Mouse (Mus musculus) liver, adult 2 months (tissue): Measurements from ENCODE around the gene 4933407L21Rik.

ENCODE experiments used
- CTCF ChIP-seq: fragments of 200-500 bp; IDR thresholded peaks from 2 replicates; pipeline ENCODE4 v1.5.1; 2011; ENCODE audit warnings: low read depth, low read length, control low read depth
- POLR2A ChIP-seq: fragments of 200-500 bp; IDR thresholded peaks from 2 replicates; pipeline ENCODE4 v1.6.1; 2011; ENCODE audit warnings: low read length, control low read depth; ENCODE audit not compliant: insufficient read depth; ENCODE audit errors: extremely low read depth

GRCm38 (mm10) chr1:85937323-85937722, 9.0 kb downstream of the 4933407L21Rik start:
- TF ChIP-seq POLR2A = no peak
- TF ChIP-seq CTCF = no peak
